Mouse (Mus musculus) adrenal gland, adult (tissue): ENCODE measurements around the gene Kcnk6.
"Not testable (repeated sequence)": the region's sequence is repeated elsewhere in the genome, so short reads cannot be mapped to it uniquely, and the experiment has no call there.

Experiments used
- DNase-seq, 2 experiments: peaks; one replicate each; pipeline ENCODE4 v3.0.0; 2022 to 2023; ENCODE audit warnings: low spot score in 1 of 2; ENCODE audit not compliant: inconsistent age in 2 of 2

Gene Kcnk6

DNA sequence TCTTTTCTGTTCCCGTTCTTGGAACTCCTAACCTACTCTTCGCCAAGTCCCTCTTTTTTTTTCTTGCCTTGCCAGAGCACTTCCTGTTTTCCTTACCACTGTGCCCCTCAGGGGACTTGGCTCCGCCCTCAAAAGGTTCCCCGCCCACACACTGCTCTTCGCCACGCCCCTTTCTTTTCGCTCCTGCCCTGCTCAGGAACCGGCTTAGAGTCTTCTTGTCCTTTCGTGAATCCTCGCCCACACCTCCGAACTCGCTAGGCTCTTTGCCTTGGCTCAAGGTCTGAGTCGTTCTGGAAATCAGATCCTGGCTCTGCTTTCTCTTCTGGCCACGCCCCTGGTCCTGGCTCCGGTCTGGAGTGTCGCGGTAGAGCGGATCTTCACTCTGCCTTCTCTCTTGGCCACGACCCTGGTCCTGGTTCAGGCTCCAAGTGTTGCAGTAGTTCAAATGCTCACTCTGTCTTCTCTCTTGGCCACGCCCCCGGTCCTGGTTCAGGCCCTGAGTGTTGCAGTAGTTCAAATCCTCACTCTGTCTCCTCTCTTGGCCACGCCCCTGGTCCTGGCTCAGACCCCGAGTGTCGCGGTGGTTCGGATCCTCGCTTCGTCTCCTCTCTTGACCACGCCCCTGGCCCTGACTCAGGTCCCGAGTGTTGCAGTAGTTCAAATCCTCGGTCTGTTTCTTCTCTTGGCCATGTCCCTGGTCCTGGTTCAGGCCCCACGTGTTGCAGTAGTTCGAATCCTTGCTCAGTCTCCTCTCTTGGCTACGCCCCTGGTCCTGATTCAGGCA, 20.7 kb downstream of the Kcnk6 start:
- DNase-seq, result peak; percentile 88 to 97

DNA sequence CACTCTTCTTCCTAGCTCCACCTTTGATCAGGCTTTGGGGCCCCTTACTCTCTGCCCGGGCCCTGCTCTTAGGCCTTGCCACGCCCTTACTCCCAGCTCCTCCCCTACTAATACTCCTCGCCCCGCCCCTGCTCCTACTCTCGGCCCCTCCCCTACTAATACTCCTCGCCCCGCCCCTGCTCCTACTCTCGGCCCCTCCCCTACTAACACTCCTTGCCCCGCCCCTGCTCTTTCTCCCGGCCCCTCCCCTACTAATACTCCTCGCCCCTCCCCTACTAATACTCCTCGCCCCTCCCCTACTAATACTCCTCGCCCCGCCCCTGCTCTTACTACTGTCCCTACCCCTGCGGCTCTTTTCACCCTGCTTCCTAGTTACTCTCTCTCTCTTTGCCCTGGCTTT, 21.3 kb downstream of the Kcnk6 start:
- DNase-seq, result not testable (repeated sequence)

DNA sequence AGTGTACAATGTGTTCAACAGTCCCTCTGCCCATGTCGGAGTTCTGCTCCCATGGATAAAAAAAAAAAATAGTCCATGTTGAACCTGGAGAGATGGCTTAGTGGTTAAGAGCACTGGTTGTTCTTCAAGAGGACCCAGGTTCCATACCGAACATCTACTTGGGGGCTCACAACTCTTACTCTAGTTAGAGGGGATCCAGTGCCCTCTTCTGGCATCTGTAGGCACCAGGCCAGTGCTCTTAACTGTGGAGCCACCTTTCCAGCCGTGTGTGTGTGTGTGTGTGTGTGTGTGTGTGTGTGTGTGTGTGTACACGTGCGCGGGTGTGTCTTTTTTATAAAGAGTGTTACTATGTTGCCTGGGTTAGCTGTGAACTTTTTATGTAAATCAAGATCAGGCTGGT, 29.7 kb downstream of the Kcnk6 start:
- no peak for DNase-seq

DNA sequence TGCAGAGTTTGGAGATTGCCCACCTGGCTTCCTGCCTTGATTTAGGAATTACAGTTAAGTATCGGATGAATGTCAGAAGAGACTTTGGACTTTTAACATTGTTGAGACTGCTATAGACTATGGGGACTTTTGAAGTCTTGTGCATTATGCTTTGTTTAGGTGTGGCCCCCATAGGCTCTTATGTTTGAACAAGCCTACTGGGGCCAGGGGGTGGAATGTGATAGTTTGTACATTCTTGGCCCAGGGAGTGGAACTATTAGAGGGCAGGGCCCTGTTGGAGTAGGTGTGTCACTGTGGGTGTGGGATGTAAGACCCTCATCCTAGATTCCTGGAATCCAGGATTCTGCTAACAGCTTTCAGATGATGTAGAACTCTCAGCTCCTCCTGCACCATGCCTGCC, 38.1 kb downstream of the Kcnk6 start:
- DNase-seq, result not testable (repeated sequence)

DNA sequence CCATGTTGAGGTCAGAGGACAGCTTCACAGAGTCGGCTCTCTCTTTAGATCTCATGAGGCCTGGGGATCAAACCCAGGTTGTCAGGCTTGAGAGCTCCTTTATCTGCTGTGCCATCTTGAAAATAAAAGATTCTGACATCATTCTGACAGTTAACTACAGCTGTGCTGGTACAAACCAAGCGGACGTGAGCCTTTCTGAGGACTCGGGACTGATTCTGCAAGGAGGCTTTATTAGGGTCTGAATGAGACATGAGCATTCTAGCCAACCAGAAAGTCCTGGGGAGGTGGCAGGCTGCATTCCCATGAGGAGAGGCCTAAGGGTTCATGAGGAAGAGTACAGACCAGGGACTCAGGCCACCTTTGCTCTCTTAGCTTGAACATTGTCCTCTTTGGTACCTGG, 51.0 kb downstream of the Kcnk6 start:
- DNase-seq, result not testable (repeated sequence)

DNA sequence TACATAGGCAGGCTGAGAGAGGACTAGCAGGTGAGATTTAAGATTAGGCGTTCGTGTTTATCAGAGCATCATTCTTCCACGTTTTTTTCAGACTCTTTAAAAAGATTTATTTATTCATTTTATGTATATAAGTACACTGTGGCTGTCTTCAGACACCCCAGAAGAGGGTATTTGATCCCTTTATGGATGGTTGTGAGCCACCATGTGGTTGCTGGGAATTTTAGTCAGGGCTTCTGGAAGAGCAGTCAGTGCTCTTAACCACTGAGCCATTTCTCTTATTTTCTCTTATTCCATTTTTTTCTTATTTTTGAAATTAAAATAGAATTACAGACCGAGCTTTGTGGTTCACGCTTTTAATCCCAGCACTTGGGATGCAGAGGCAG, 51.5 kb downstream of the Kcnk6 start:
- no peak for DNase-seq

DNA sequence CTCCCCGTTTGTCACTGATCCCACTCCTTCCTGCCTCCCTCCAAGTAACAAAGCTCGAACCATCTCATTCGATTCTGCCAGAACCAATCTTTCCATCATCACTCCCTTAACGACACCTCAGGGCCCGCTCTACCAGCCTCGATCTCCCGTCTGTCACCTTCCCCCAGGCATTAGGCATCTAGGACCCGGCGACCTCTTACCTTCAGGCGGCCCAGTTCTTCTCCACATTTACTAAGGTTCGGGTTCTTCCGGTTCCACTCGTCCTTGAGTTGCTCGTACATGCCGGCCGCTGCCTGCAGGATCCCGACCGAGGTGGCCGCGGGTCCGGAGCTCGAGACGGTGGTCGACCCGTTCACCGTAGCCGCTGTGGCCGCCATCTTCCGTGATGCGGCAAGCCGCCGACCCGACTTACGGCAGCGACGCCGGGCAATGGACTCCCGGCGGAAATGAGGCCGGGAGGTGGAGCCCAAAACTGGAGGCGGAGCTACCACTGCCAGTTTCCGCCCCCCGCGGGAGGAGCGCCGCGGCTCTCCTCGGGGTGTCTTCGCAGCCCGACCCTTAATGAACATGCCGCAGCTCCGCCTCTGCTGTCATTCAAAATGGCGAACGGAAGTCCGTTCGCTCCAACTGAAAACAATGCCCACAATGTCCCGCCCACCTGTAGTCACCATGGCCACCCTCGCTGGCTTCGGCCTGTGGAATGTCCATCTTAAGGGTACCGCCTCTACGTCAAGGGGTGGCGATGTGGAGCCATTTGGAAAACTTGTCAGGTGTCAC, 52.0 kb downstream of the Kcnk6 start, which contains the start of gene Psmd8:
Psmd8 (minus strand) TSS at position 625 of the 777 bp plus-strand sequence.
- DNase-seq, result peak; percentile 98

DNA sequence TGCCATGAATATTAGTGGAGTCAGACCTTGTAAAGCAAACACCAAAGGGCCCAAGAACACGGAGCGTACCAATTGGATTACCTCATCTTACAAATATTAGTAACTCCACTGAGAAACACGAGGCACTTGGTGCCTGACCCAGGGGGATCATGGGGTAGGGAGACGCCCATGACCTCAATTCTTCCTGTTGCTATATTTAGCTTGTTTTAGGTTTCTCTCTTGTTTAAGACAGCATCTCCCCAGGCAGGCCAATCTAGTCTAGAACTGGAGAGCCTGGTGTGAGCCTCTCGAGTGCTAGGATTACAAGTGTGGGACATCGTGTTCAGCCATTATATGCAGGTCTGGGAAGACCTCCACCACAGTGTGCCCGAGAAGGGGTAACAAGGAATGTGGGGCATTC, 53.0 kb downstream of the Kcnk6 start:
- no peak for DNase-seq

DNA sequence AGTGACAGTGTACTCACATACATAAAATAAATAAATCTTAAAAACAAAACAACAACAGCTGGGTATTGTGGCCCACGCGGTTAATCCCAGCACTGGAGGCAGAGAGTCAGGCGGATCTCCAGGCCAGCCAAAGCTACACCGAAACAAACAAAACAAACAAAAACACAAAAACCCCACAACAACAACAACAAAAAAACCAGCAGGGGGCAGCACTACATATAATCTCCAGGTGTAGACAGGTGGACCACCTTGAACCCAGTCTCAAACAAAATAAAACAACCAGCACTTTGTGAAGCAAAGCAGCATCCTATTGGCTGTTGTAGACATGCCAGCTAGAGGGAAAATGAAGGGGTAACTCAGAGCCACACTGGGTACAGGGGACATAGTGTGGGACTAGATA, 54.2 kb downstream of the Kcnk6 start:
- peak in 1 of 2 experiments; percentile 49 for DNase-seq

DNA sequence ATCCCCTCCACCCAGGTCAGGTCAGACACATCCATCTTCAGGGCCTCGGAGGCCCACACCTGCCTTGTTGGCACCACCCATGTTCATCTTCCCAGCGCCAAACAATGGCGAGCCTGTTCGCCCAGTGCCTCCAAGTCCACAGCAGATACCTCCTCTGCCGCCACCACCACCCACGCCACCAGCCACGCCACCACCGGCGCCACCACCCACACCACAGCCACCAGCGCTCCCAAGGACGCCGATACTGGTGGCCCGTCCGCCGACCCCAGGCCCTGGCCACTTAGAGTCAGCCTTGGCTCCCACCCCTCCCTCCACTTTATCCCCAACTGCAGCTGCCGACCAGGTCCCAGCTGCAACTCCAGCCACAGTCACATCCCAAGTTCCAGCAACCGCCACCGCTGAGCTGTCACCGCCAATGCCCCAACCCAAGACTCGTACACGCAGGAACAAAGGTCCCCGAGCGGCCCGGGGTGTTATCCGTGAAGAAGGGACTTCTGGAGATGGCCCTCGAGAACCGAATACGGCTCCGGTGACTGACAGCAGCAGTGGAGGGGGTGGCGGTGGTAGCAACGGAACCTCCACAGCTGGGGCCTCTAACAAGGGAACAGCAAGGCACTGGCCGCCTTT, 59.8 kb downstream of the Kcnk6 start:
- DNase-seq, result peak in 1 of 2 experiments; percentile 21
